Mouse (Mus musculus) midbrain, embryonic 13.5 days (tissue): ENCODE measurements around the gene Abi3. TPM values are rescaled to one million over a fixed set of nuclear protein-coding genes. Genes with fewer than 3 reads are reported as not detected.

ENCODE experiments used
- ATAC-seq: fragments of 200-750 bp; cut with Nextera tagmentation; 2 replicates; pipeline ENCODE4 v1.8.0; 2017; ENCODE audit warnings: mild to moderate bottlenecking, moderate TSS enrichment, moderate library complexity
- H3K27ac ChIP-seq: fragments of 300-500 bp; sonication (generic); 2 replicates; pipeline ENCODE4 v1.5.1; 2015; ENCODE audit warnings: inconsistent platforms, mild to moderate bottlenecking, moderate library complexity
- H3K27me3 ChIP-seq: fragments of 300-500 bp; sonication (generic); 2 replicates; pipeline ENCODE4 v1.6.1; 2015; ENCODE audit warnings: mild to moderate bottlenecking, inconsistent platforms
- H3K36me3 ChIP-seq: fragments of 300-500 bp; sonication (generic); 2 replicates; pipeline ENCODE4 v1.6.1; 2015; ENCODE audit warnings: mild to moderate bottlenecking, inconsistent platforms
- H3K4me1 ChIP-seq: fragments of 300-500 bp; sonication (generic); replicated peaks from 2 replicates; pipeline ENCODE4 v1.6.1; 2015; ENCODE audit warnings: inconsistent platforms
- H3K4me2 ChIP-seq: fragments of 300-500 bp; sonication (generic); replicated peaks from 2 replicates; pipeline ENCODE4 v1.6.1; 2015; ENCODE audit warnings: moderate library complexity, mild to moderate bottlenecking, inconsistent platforms
- H3K4me3 ChIP-seq: fragments of 300-500 bp; sonication (generic); replicated peaks from 2 replicates; pipeline ENCODE4 v1.5.1; 2015; ENCODE audit warnings: mild to moderate bottlenecking, inconsistent platforms
- H3K9ac ChIP-seq: fragments of 300-500 bp; sonication (generic); replicated peaks from 2 replicates; pipeline ENCODE4 v1.6.1; 2015; ENCODE audit warnings: mild to moderate bottlenecking, inconsistent platforms
- H3K9me3 ChIP-seq: fragments of 300-500 bp; sonication (generic); 2 replicates; pipeline ENCODE4 v1.6.1; 2016; ENCODE audit warnings: mild to moderate bottlenecking, inconsistent platforms
- WGBS: fragments of 180-500 bp; shearing (Covaris S2); methylation state at CpG from one replicate; pipeline ENCODE4 v1.1.7; 2015; 5-methylcytosine and 5-hydroxymethylcytosine counted together
- polyA plus RNA-seq: library from polyadenylated mRNA; unstranded; fragments of >200 nt; fragmentation: Nextera tagmentation; extraction: Ambion mirVana; gene quantifications from 2 replicates; pipeline ENCODE4 v1.2.1, GENCODE M21; 2015

The Abi3 gene
- polyA plus RNA-seq, 1 experiment from 2014 or later: 1.6 TPM

GRCm38 (mm10) chr11:95821511-95821910 is 20.8 kb downstream of the Abi3 start:
- Histone ChIP-seq H3K36me3 (no peaks in the 10 kb centered on the region), H3K4me2 (no peak overlapping the region), H3K27me3 (peaks cover 42% of the 10 kb centered on the region), H3K9ac (no peak overlapping the region), H3K9me3 (no peaks in the 10 kb centered on the region), H3K4me3 (no peak overlapping the region), H3K4me1 (peaks cover 10% of the 10 kb centered on the region), H3K27ac (no peak overlapping the region)
- no peak for ATAC-seq
- 79% methylated on average over 3 of the region's 3 CpGs for WGBS

- Histone ChIP-seq H3K9ac (no peak overlapping the region), H3K36me3 (no peaks in the 10 kb centered on the region), H3K4me1 (peaks cover 4% of the 10 kb centered on the region; the same call in 1 of the 2 replicates), H3K4me3 (no peak overlapping the region), H3K27me3 (peaks cover 23% of the 10 kb centered on the region), H3K4me2 (no peak overlapping the region), H3K9me3 (no peaks in the 10 kb centered on the region), H3K27ac (no peak overlapping the region)
- ATAC-seq: no peak
- WGBS: 91% methylated on average over 8 of the region's 8 CpGs
These were observed 23.1 kb downstream of the Abi3 start for GRCm38 (mm10) chr11:95819138-95819537.

GRCm38 (mm10) chr11:95815412-95815811 is 26.9 kb downstream of the Abi3 start:
- Histone ChIP-seq H3K4me1 (no peaks in the 10 kb centered on the region), H3K36me3 (no peaks in the 10 kb centered on the region), H3K9ac (no peak overlapping the region), H3K27me3 (no peaks in the 10 kb centered on the region), H3K27ac (no peak overlapping the region), H3K4me3 (no peak overlapping the region), H3K4me2 (no peak overlapping the region), H3K9me3 (no peaks in the 10 kb centered on the region)
- 76% methylated on average over 9 of the region's 9 CpGs for WGBS
- no peak for ATAC-seq

GRCm38 (mm10) chr11:95814857-95815256 is 27.4 kb downstream of the Abi3 start:
- no peak for ATAC-seq
- H3K36me3 ChIP-seq: no peaks in the 10 kb centered on the region
- no peaks in the 10 kb centered on the region for H3K27me3 ChIP-seq
- no peak overlapping the region for H3K4me2 ChIP-seq
- no peak overlapping the region for H3K9ac ChIP-seq
- WGBS: 75% methylated on average over 5 of the region's 5 CpGs
- no peak overlapping the region for H3K27ac ChIP-seq
- H3K9me3 ChIP-seq: no peaks in the 10 kb centered on the region
- peaks cover 2% of the 10 kb centered on the region for H3K4me1 ChIP-seq
- H3K4me3 ChIP-seq: no peak overlapping the region

- Histone ChIP-seq H3K27me3 (no peaks in the 10 kb centered on the region), H3K4me3 (no peak overlapping the region), H3K4me1 (peaks cover 7% of the 10 kb centered on the region), H3K9ac (no peak overlapping the region), H3K36me3 (no peaks in the 10 kb centered on the region), H3K9me3 (no peaks in the 10 kb centered on the region), H3K4me2 (no peak overlapping the region), H3K27ac (no peak overlapping the region)
- no peak for ATAC-seq
- 85% methylated on average over 2 of the region's 2 CpGs for WGBS
These were observed 28.2 kb downstream of the Abi3 start for GRCm38 (mm10) chr11:95814101-95814500.

- Histone ChIP-seq H3K4me3 (no peak overlapping the region), H3K4me2 (no peak overlapping the region), H3K9me3 (peaks cover 3% of the 10 kb centered on the region; the same call in 1 of the 2 replicates), H3K36me3 (no peaks in the 10 kb centered on the region), H3K27me3 (no peaks in the 10 kb centered on the region), H3K4me1 (peaks cover 7% of the 10 kb centered on the region), H3K27ac (no peak overlapping the region), H3K9ac (0 out of 2 replicates have a peak overlapping the region, but pooled peaks have one; percentile 3)
- 57% methylated on average over 4 of the region's 4 CpGs for WGBS
- ATAC-seq: no peak
These were observed 30.1 kb downstream of the Abi3 start for GRCm38 (mm10) chr11:95812224-95812623.

GRCm38 (mm10) chr11:95811741-95812140 is 30.5 kb downstream of the Abi3 start:
- ATAC-seq: no peak

GRCm38 (mm10) chr11:95810828-95811227 is 31.4 kb downstream of the Abi3 start:
- H3K9ac ChIP-seq: no peak overlapping the region
- no peak overlapping the region for H3K4me2 ChIP-seq
- H3K36me3 ChIP-seq: no peaks in the 10 kb centered on the region
- H3K4me3 ChIP-seq: no peak overlapping the region
- H3K27ac ChIP-seq: no peak overlapping the region
- 60% methylated on average over 7 of the region's 7 CpGs for WGBS
- H3K27me3 ChIP-seq: no peaks in the 10 kb centered on the region
- H3K9me3 ChIP-seq: peaks cover 3% of the 10 kb centered on the region; the same call in 1 of the 2 replicates
- peaks cover 7% of the 10 kb centered on the region for H3K4me1 ChIP-seq
- ATAC-seq: no peak

More at GRCm38 (mm10) chr11:95811741-95812140, 30.5 kb downstream of the Abi3 start:
- H3K27me3 ChIP-seq: no peaks in the 10 kb centered on the region
- H3K36me3 ChIP-seq: no peaks in the 10 kb centered on the region
- 90% methylated on average over 6 of the region's 6 CpGs for WGBS
- no peak overlapping the region for H3K4me3 ChIP-seq
- H3K27ac ChIP-seq: no peak overlapping the region
- no peak overlapping the region for H3K9ac ChIP-seq
- no peak overlapping the region for H3K4me2 ChIP-seq
- peaks cover 3% of the 10 kb centered on the region; the same call in 1 of the 2 replicates for H3K9me3 ChIP-seq
- peaks cover 7% of the 10 kb centered on the region for H3K4me1 ChIP-seq

GRCm38 (mm10) chr11:95809603-95810002 is 32.7 kb downstream of the Abi3 start:
- Histone ChIP-seq H3K4me2 (no peak overlapping the region), H3K27me3 (no peaks in the 10 kb centered on the region), H3K4me1 (peaks cover 7% of the 10 kb centered on the region), H3K9ac (no peak overlapping the region), H3K4me3 (no peak overlapping the region), H3K9me3 (peaks cover 3% of the 10 kb centered on the region; the same call in 1 of the 2 replicates), H3K36me3 (no peaks in the 10 kb centered on the region), H3K27ac (no peak overlapping the region)
- 3% methylated on average over 5 of the region's 5 CpGs for WGBS
- no peak for ATAC-seq

- Histone ChIP-seq H3K9me3 (peaks cover 3% of the 10 kb centered on the region; the same call in 1 of the 2 replicates), H3K4me1 (peaks cover 7% of the 10 kb centered on the region), H3K27me3 (no peaks in the 10 kb centered on the region), H3K27ac (no peak overlapping the region), H3K4me3 (no peak overlapping the region), H3K36me3 (no peaks in the 10 kb centered on the region), H3K9ac (no peak overlapping the region), H3K4me2 (no peak overlapping the region)
- WGBS: 88% methylated on average over 5 of the region's 5 CpGs
- ATAC-seq: no peak
These were observed 33.7 kb downstream of the Abi3 start for GRCm38 (mm10) chr11:95808448-95809011.

- no peak for ATAC-seq
- Histone ChIP-seq H3K4me3 (no peak overlapping the region), H3K36me3 (no peaks in the 10 kb centered on the region), H3K4me2 (no peak overlapping the region), H3K9me3 (peaks cover 3% of the 10 kb centered on the region; the same call in 1 of the 2 replicates), H3K27ac (no peak overlapping the region), H3K4me1 (peaks cover 7% of the 10 kb centered on the region), H3K27me3 (no peaks in the 10 kb centered on the region), H3K9ac (no peak overlapping the region)
- 83% methylated on average over 5 of the region's 5 CpGs for WGBS
These were observed 34.4 kb downstream of the Abi3 start for GRCm38 (mm10) chr11:95807884-95808283.

GRCm38 (mm10) chr11:95805527-95805926 is 36.7 kb downstream of the Abi3 start:
- no peak overlapping the region for H3K9ac ChIP-seq

GRCm38 (mm10) chr11:95805010-95805409 is 37.3 kb downstream of the Abi3 start:
- H3K4me1 ChIP-seq: peaks cover 6% of the 10 kb centered on the region
- no peak for ATAC-seq
- no peaks in the 10 kb centered on the region for H3K36me3 ChIP-seq
- 75% methylated on average over 5 of the region's 5 CpGs for WGBS
- no peak overlapping the region for H3K9ac ChIP-seq
- H3K9me3 ChIP-seq: peaks cover 3% of the 10 kb centered on the region; the same call in 1 of the 2 replicates
- H3K27me3 ChIP-seq: no peaks in the 10 kb centered on the region
- no peak overlapping the region for H3K4me3 ChIP-seq
- no peak overlapping the region for H3K4me2 ChIP-seq
- no peak overlapping the region for H3K27ac ChIP-seq

More at GRCm38 (mm10) chr11:95805527-95805926, 36.7 kb downstream of the Abi3 start:
- Histone ChIP-seq H3K9me3 (peaks cover 3% of the 10 kb centered on the region; the same call in 1 of the 2 replicates), H3K4me2 (no peak overlapping the region), H3K4me3 (no peak overlapping the region), H3K36me3 (no peaks in the 10 kb centered on the region), H3K4me1 (peaks cover 7% of the 10 kb centered on the region), H3K27ac (no peak overlapping the region), H3K27me3 (no peaks in the 10 kb centered on the region)
- 59% methylated on average over 3 of the region's 3 CpGs for WGBS
- no peak for ATAC-seq
